Mouse (Mus musculus) neutrophil, adult 5-6 weeks (primary cell): ENCODE measurements around the gene Bcam. TPM values are rescaled to one million over a fixed set of nuclear protein-coding genes. Genes with fewer than 3 reads are reported as not detected.
A peak's percentile ranks its signal among the peaks of the same experiment; 100 is the strongest.

Source experiments
- ATAC-seq: fragments of 151-379, 151-347 bp; 2 replicates; pipeline ENCODE4 v1.8.0; 2017; ENCODE audit warnings: mild to moderate bottlenecking, moderate TSS enrichment; ENCODE audit not compliant: insufficient number of reproducible peaks, poor library complexity, low FRiP score, severe bottlenecking; ENCODE audit errors: extremely low read depth
- total RNA-seq: library from RNA; stranded (forward); fragments of 200-1000 nt; gene quantifications from 2 replicates; pipeline ENCODE4 v1.2.3, GENCODE M21; 2017

Gene Bcam
- total RNA-seq, result not detected in 2 replicates

- ATAC-seq, result no peak
Observed at GRCm38 (mm10) chr7:19770984-19771391, at the start of gene Bcam. Gene Bcam (minus strand): TSS chr7:19771016.

GRCm38 (mm10) chr7:19818875-19819274 lies 48.1 kb upstream of the Bcam start:
- ATAC-seq, result no peak

- no peak for ATAC-seq
Observed at GRCm38 (mm10) chr7:19818440-19818839, 47.6 kb upstream of the Bcam start.

- ATAC-seq, result peak; percentile 83
Observed at GRCm38 (mm10) chr7:19817382-19818105, 46.7 kb upstream of the Bcam start.

DNA sequence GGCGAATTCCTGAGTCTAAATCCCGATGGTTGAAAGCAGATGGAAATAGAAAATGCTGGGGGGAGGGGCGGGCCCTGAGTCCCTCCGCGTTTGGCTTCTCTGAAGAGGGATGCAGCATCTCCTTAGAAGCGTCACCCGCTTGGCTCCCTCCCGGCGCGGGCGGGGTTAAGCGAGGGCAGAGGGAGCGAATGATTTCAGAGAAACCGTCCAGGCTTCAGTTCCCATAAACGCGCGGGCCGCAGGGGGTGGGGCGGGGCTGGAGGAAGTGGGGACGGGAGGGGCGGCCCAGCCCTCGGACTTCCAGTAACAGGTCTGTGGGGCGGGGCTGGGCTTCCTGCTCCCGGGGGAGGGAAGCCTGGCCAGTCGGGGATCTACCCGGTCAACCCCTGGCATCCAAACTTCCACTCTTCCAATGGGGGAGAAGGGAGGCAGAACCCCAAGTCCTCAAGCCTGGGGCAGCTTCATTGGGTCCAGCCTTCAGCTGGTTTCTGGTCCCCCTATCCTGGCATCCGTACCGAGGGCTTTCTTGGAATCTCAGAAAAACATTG lies 45.5 kb upstream of the Bcam start:
- ATAC-seq, result peak; percentile 56

DNA sequence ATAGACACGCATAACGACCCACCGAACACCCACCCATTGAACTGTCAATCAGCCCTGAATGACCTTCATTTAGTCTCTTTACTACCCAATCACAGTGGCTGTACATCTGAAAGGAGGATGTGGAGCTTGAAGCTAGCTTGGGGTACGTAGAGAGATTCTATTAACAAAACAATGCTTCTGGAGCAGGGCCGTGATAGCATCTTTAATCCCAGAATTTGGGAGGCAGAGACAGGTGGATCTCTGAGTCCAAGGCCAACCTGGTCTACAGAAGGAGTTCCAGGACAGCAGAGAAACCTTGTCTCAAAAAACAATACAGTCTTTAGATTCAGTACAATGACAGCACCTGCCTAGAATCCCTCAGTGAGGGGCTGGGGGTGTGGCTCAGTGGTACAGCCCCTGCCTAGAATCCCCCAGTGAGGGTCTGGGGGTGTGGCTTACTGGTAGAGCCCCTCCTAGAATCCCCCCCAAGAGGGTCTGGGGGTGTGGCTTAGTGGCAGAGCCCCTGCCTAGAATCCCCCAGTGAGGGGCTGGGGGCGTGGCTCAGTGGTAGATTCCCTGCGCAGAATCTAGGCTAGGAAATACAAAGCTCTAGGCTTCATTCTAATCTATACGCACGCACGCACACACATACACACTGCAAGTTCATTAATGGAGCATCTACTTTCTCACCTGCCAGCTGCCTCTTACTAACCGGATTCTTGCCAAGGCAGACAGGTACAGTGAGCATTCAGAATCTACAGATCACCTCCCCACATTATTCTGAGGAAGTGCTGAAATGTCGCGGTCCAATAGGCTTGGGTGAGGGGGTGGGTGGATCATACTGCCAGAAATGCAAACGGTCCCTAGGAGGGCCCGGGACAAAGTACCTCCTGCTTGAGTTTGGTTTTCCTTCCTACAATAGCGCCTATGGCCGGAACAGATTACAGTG lies 44.7 kb upstream of the Bcam start:
- ATAC-seq, result no peak; the same call in 1 of the 2 replicates

GRCm38 (mm10) chr7:19813579-19814122 lies 42.8 kb upstream of the Bcam start:
- ATAC-seq, result no peak

- ATAC-seq, result no peak
Observed at GRCm38 (mm10) chr7:19813161-19813560, 42.3 kb upstream of the Bcam start.

DNA sequence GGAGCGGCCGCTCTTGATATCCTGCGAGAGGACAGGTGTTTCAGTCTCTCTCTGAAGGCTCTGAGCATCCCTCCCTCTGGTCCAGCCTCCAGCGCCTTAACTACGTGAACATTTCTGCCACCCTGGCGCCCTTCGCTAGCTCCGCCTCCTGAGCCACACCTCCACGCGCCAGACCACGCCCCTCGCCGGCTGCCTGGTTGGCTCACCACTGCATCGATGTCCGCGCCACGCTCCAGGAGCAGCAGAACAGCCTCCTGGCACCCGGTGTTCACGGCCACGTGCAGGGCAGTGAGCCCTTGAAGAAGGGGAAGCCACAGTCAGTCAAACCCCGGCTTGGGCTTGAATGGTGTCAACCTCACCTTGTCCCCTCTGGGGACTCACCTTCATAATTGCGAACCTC lies 40.3 kb upstream of the Bcam start:
- no peak for ATAC-seq

DNA sequence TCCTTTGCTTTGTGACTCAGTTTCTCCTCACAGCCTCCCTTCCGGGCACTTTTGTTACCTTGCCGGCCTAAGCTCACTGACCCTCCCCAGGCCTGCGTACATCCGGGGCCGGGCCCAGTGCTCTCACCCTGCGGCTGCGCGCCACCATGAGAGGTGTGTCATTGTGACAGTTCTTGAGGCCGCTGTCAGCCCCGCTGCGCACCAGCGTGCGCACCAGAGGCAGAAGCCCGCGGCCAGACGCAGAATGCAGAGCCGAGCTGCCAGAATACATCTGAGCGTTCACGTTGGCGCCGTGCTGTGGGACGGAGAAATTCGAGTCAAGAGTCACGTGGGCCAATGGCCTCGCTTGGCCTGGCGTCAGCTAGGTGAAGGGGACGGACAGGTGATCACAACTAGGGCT lies 38.6 kb upstream of the Bcam start:
- no peak for ATAC-seq

DNA sequence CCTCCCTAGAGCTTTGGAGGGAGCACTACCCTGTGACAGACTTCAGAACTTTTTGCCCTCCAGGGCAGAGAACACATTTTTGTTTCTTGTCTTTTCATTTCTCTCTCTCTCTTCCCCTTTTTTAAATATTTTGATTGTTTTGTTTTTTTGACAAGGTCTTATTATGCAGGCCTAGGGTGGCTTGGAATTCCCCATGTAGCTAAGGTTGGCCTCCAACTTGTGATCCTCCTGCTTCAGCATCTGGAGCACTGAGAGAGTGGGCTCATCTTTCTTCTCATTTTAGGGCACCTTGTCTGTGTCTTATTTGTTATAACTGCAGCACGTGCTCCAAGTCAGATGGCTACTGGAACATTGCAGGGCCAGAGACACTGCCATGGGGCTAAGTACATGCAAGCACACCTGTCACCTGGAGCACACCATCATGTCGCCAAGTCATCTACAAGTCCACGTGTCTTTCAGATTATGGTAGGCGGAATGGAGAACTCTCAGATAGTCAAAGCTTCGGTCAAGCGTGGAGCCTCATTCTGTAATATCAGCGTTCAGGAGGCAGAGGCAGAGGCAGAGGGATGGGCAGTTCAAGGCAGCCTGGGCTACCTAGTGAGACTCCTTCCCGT lies 35.6 kb upstream of the Bcam start:
- ATAC-seq, result peak; percentile 31; the same call in 1 of the 2 replicates

DNA sequence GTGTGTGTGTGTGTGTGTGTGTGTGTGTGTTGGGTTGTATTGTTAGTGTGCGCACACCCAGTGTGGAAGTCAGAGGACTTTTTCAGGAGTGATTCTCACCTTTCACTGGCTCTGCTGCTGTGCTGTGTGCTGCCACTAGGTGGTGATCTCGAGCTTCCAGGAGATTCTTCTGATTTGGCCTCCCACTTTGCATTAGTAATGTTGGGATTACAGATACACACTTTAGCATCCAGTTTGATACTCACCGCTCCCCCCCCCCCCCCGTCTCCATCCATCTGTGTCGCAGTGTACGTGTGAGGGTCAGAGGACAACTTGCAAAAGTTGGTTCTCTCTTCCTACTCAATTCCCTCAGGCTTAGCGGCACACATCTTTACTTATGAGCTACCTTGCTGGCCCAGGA lies 32.2 kb upstream of the Bcam start:
- peak; percentile 79 for ATAC-seq

GRCm38 (mm10) chr7:19800764-19801163 lies 29.9 kb upstream of the Bcam start:
- ATAC-seq, result peak; percentile 40; the same call in 1 of the 2 replicates

DNA sequence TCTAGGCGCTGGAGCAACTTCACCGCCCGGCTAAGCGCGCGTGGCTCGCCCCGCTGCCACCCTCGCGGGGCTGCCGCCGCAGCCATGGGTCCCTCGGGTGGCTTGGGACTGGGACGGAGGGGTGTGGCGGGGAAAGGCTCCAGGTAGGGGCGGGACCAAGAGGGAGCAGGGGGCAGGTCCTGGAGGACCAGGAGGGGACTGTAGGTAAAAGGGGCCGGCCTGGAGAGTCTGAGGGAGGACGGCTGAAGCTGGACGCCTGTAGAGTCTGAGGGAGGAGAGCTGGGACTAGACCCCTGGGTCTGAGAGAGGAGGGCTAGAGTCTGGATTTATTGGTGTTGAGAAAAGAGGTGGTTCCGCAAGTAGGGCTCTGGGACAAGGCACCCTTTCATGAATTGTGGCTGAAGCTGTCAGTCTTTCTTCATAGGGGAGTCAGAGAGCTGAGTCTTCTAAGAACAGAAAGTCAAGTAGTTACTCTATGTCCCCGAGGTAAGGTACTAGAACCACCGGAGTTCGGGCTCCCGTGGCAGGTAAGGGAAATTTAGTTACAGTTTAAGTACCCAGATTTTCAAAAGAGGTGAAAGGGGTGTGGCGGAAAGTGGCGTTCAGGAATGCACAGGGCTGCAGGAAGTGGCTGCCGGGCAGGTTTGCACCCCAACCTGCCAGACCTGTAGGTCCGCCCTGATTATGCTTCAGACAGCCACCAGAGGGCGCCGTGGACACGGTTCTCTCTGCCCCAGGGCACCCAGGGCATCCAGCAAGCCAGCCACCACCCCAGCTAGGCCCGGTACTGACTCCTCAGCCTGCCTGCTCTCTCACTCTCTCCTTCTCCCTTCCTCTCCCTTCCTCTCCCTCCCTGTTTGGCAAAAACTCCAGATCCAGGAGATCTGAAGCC lies 26.1 kb upstream of the Bcam start, which contains the start of gene Cblc:
Gene Cblc (minus strand): TSS at position 113 of the 892 bp plus-strand sequence.
- ATAC-seq, result peak; percentile 96

GRCm38 (mm10) chr7:19796254-19796653 lies 25.4 kb upstream of the Bcam start:
- ATAC-seq, result no peak

DNA sequence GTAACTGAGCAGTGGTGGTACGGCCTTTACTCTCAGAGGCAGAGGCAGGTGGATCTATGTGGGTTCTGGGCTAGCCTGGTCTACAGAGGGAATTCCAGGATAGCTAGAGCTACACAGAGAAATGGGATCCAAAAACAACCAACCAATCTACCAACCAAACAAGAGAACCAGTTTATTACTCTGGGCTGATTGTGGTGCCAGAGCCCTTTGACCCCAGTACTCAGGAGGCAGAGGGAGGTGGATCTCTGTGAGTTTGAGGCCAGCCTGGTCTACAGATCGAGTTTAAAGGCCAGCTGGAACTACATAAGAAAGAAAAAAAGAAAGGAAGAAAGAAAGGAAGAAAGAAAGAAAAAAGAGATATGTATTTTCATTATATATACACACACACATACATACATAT lies 24.4 kb upstream of the Bcam start:
- ATAC-seq, result no peak

DNA sequence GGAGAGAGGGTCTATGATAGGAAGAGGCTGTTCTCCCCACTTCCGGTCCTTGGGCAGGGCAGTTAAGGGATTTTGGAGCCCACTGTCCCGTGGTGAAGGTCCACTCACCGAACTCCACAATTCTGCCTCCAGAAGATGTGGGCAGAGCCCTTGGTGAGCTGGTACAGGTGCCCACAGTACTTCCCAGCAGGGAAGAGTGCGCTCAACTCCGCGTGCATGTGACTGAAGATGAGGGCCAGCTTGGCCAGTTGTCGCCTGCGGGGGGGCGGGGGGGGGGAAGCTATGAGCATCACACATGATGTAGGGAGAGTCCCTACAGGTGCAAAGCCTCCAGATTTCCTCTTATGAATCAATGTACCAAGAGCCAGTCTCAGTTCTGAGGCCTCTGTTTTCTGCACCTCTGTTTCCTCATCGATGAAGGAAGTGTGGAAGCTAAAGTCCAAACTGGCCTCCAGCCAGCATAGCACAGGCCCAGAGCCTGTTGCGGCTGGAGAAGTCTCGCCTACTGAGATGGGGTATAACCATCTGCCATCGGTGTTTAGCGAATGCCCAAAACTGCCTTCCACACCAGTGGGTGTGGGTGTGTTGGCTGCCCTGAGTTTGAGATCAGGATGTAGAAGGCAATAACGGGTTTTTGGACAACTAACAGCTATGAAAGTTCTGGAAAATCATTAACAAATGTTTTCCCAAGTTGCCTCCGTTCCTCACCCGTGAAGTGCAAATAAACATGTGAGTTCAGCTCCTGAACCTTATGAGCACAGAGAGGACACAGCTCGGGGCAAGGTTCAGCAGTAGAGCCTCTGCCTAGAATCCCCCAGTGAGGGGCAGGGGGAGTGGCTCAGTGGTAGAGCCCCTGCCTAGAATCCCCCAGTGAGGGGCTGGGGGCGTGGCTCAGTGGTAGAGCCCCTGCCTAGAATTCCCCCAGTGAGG lies 22.1 kb upstream of the Bcam start:
- ATAC-seq, result no peak
